Mouse (Mus musculus) ES-E14 (cell line): ENCODE data around the gene Bpifb6.

Experiments
- HCFC1 ChIP-seq: IDR thresholded peaks from 2 replicates; pipeline ENCODE4 v1.6.1; 2012; ENCODE audit warnings: low read length, inconsistent platforms, borderline replicate concordance; ENCODE audit not compliant: insufficient read depth
- MAFK ChIP-seq: IDR thresholded peaks from 2 replicates; pipeline ENCODE4 v1.6.1; 2014; ENCODE audit warnings: mild to moderate bottlenecking, low read depth, low read length, inconsistent platforms; ENCODE audit not compliant: insufficient read depth
- ZC3H11A ChIP-seq: IDR thresholded peaks from 2 replicates; pipeline ENCODE4 v1.6.1; 2012; ENCODE audit warnings: low read depth, mild to moderate bottlenecking, inconsistent platforms, low read length, borderline replicate concordance
- ZNF384 ChIP-seq: IDR thresholded peaks from 2 replicates; pipeline ENCODE4 v1.6.1; 2012; ENCODE audit warnings: low read depth, low read length, inconsistent platforms

DNA sequence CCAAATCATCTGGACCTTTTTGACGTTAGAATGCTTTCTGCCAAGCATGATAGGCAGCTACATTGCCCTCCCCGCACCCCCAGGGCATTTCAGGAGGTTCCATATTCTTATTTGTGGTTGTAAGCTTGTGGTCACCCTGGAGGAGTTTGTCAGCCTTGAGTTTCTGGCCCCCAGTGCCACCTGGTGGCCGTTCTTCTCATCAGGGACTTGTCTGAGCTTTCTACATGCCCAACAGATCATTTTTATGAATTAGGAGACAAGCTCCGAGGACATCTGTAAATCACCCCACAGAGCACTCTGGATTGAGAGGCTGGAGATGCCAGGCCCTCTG lies 49.2 kb upstream of the Bpifb6 start:
- TF ChIP-seq MAFK: no peak
- no peak for TF ChIP-seq HCFC1
- no peak for TF ChIP-seq ZNF384
- no peak for TF ChIP-seq ZC3H11A
